Mouse (Mus musculus) heart, adult 2 months (tissue): ENCODE results near the gene Slc29a4. TPM values are rescaled to one million over a fixed set of nuclear protein-coding genes. Genes with fewer than 3 reads are reported as not detected.

Experiments
- DNase-seq, 2 experiments: peaks; one replicate each; pipeline ENCODE4 v3.0.0; 2021
- H3K27ac ChIP-seq: fragments of 200-600 bp; 2 replicates; pipeline ENCODE4 v1.8.1; 2022
- H3K27me3 ChIP-seq: fragments of 200-500 bp; 2 replicates; pipeline ENCODE4 v1.6.1; 2012; ENCODE audit warnings: mild to moderate bottlenecking, low read length, inconsistent platforms, mixed read lengths; ENCODE audit not compliant: control insufficient read depth, insufficient read depth
- H3K36me3 ChIP-seq: fragments of 200-500 bp; 2 replicates; pipeline ENCODE4 v1.6.1; 2012; ENCODE audit warnings: low read length, inconsistent platforms; ENCODE audit not compliant: control insufficient read depth, insufficient read depth
- H3K4me1 ChIP-seq: fragments of 200-500 bp; 2 replicates; pipeline ENCODE4 v1.6.1; 2011; ENCODE audit warnings: low read length; ENCODE audit not compliant: control insufficient read depth, insufficient read depth
- H3K4me3 ChIP-seq: fragments of 200-600 bp; 2 replicates; pipeline ENCODE4 v1.8.1; 2022
- H3K79me2 ChIP-seq: fragments of 200-500 bp; replicated peaks from 2 replicates; pipeline ENCODE4 v1.6.1; 2012; ENCODE audit warnings: mild to moderate bottlenecking, inconsistent platforms, low read length, moderate library complexity, mixed read lengths; ENCODE audit not compliant: control insufficient read depth, insufficient read depth
- H3K9ac ChIP-seq: fragments of 200-500 bp; 2 replicates; pipeline ENCODE4 v1.6.1; 2012; ENCODE audit warnings: low read depth, mild to moderate bottlenecking, control low read depth, inconsistent platforms, low read length, mixed read lengths
- CTCF ChIP-seq: fragments of 200-600 bp; IDR thresholded peaks from 2 replicates; pipeline ENCODE4 v1.8.1; 2022; ENCODE audit warnings: antibody characterized with exemption, mild to moderate bottlenecking, moderate library complexity
- EP300 ChIP-seq: fragments of 200-500 bp; IDR thresholded peaks from 2 replicates; pipeline ENCODE4 v1.6.1; 2011; ENCODE audit warnings: low read depth, low read length, control low read depth; ENCODE audit not compliant: insufficient read depth
- POLR2A ChIP-seq: fragments of 200-500 bp; IDR thresholded peaks from 2 replicates; pipeline ENCODE4 v1.6.1; 2011; ENCODE audit warnings: mild to moderate bottlenecking, low read depth, low read length, control low read depth; ENCODE audit not compliant: insufficient read depth
- WGBS: fragments of 180-500 bp; shearing (Covaris S2); methylation state at CpG from one replicate; pipeline ENCODE4 v1.1.7; 2018; 5-methylcytosine and 5-hydroxymethylcytosine counted together
- intact Hi-C: fragments of 180-260 bp; cut with DNase I; formaldehyde crosslinking; loops from one replicate; pipeline ENCODE4 v1.15.1; 2025
- polyA plus RNA-seq: library from polyadenylated mRNA; depleted of rRNA; stranded (reverse); fragments of >200 nt; gene quantifications from 2 replicates; pipeline ENCODE4 v1.2.3, GENCODE M21; 2012
- total RNA-seq, 2 experiments: library from RNA; stranded (reverse); gene quantifications; 2 replicates each; pipeline ENCODE4 v1.2.3; 2021

Slc29a4 gene
- total and polyA plus RNA-seq, 3 experiments, result 0.27 to 0.70 (median 0.31) TPM

GRCm38 (mm10) chr5:142700842-142701589 is 8.7 kb downstream of the Slc29a4 start:
- no peaks in the 10 kb centered on the region for H3K4me1 ChIP-seq
- intact Hi-C loops, result no loop called here
- no peaks in the 10 kb centered on the region for H3K36me3 ChIP-seq
- WGBS, result 10% methylated on average over 15 of the region's 15 CpGs
- H3K27me3 ChIP-seq, result peaks cover 5% of the 10 kb centered on the region
- H3K9ac ChIP-seq, result no peak overlapping the region
- no peak for DNase-seq
- H3K79me2 ChIP-seq, result no peaks in the 10 kb centered on the region
- no peak for TF ChIP-seq EP300
- no peak for TF ChIP-seq CTCF
- TF ChIP-seq POLR2A, result no peak
- H3K27ac ChIP-seq, result no peak overlapping the region
- H3K4me3 ChIP-seq, result no peak overlapping the region

- DNase-seq, result no peak
- under 1% methylated on average over 59 of the region's 72 CpGs for WGBS
- H3K4me1 ChIP-seq, result no peaks in the 10 kb centered on the region
- H3K27me3 ChIP-seq, result peaks cover 5% of the 10 kb centered on the region
- 0 out of 2 replicates have a peak overlapping the region, but pooled peaks have one; percentile 9 for H3K9ac ChIP-seq
- H3K79me2 ChIP-seq, result no peaks in the 10 kb centered on the region
- intact Hi-C loops, result no loop called here
- no peak overlapping the region for H3K27ac ChIP-seq
- TF ChIP-seq CTCF, result no peak
- TF ChIP-seq EP300, result no peak
- no peak for TF ChIP-seq POLR2A
- H3K4me3 ChIP-seq, result peak overlapping the region; percentile 46
- H3K36me3 ChIP-seq, result no peaks in the 10 kb centered on the region
These were observed 9.6 kb downstream of the Slc29a4 start for GRCm38 (mm10) chr5:142701651-142702510.

- WGBS, result 23% methylated on average over 18 of the region's 18 CpGs
- Histone ChIP-seq H3K36me3 (no peaks in the 10 kb centered on the region), H3K4me1 (no peaks in the 10 kb centered on the region), H3K27me3 (peaks cover 5% of the 10 kb centered on the region), H3K9ac (no peak overlapping the region), H3K27ac (no peak overlapping the region), H3K4me3 (peak overlapping the region; percentile 46), H3K79me2 (no peaks in the 10 kb centered on the region)
- DNase-seq, result no peak
- TF ChIP-seq CTCF (no peak), POLR2A (no peak), EP300 (no peak)
- intact Hi-C loops, result no loop called here
These were observed 10.3 kb downstream of the Slc29a4 start for GRCm38 (mm10) chr5:142702511-142703138.

DNA sequence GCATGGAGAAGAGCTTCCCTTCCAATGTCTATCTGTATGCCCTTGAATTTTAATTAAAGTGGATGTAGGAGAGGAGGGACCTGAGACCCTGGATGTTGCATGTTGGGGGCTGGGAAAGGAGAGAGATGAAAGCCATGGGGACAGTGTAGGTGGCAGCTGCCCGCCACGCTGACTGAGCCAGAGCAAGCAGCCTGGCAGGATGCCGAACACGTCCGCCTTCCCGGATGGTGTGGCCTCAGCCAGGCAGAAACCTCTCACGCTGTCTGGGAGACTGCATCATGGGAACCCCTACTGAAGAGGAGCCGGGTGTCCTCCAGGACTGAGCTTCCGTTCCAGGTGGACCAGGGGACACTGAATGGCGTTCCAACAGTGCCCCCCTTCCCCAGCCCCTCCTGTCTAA is 11.3 kb downstream of the Slc29a4 start:
- H3K36me3 ChIP-seq, result no peaks in the 10 kb centered on the region
- H3K4me3 ChIP-seq, result no peak overlapping the region
- intact Hi-C loops, result no loop called here
- H3K79me2 ChIP-seq, result no peaks in the 10 kb centered on the region
- DNase-seq, result no peak
- 76% methylated on average over 10 of the region's 10 CpGs for WGBS
- no peak overlapping the region for H3K27ac ChIP-seq
- peaks cover 3% of the 10 kb centered on the region for H3K27me3 ChIP-seq
- TF ChIP-seq EP300 (no peak), POLR2A (no peak), CTCF (no peak)
- no peaks in the 10 kb centered on the region for H3K4me1 ChIP-seq
- H3K9ac ChIP-seq, result no peak overlapping the region

- WGBS, result 75% methylated on average over 5 of the region's 5 CpGs
- Histone ChIP-seq H3K79me2 (no peaks in the 10 kb centered on the region), H3K9ac (no peak overlapping the region), H3K4me1 (no peaks in the 10 kb centered on the region), H3K36me3 (no peaks in the 10 kb centered on the region), H3K27ac (no peak overlapping the region), H3K4me3 (no peak overlapping the region), H3K27me3 (no peaks in the 10 kb centered on the region)
- TF ChIP-seq EP300, result no peak
- TF ChIP-seq CTCF, result no peak
- TF ChIP-seq POLR2A, result no peak
- DNase-seq, result no peak
- intact Hi-C loops, result no loop called here
These were observed 15.4 kb downstream of the Slc29a4 start for GRCm38 (mm10) chr5:142707709-142708108.
